Mouse (Mus musculus) limb, embryonic 10.5 days (tissue): ENCODE data around the gene Rnls. TPM values are rescaled to one million over a fixed set of nuclear protein-coding genes. Genes with fewer than 3 reads are reported as not detected.
"Not testable (repeated sequence)": the region's sequence is repeated elsewhere in the genome, so short reads cannot be mapped to it uniquely, and the experiment has no call there.

Experiments used
- DNase-seq: peaks from one replicate; pipeline ENCODE4 v3.0.0-alpha.2; 2017; ENCODE audit warnings: low spot score
- H3K27ac ChIP-seq: fragments of 300-500 bp; sonication (generic); 2 replicates; pipeline ENCODE4 v1.5.1; 2016; ENCODE audit warnings: mild to moderate bottlenecking
- H3K27me3 ChIP-seq: fragments of 300-500 bp; sonication (generic); 2 replicates; pipeline ENCODE4 v1.6.1; 2016; ENCODE audit warnings: low read depth, mild to moderate bottlenecking; ENCODE audit not compliant: poor library complexity, severe bottlenecking
- H3K36me3 ChIP-seq: fragments of 300-500 bp; sonication (generic); 2 replicates; pipeline ENCODE4 v1.6.1; 2016; ENCODE audit warnings: mild to moderate bottlenecking, moderate library complexity
- H3K4me1 ChIP-seq: fragments of 300-500 bp; sonication (generic); 2 replicates; pipeline ENCODE4 v1.6.1; 2016
- H3K4me3 ChIP-seq: fragments of 300-500 bp; sonication (generic); 2 replicates; pipeline ENCODE4 v1.5.1; 2016; ENCODE audit warnings: mild to moderate bottlenecking, moderate library complexity
- H3K9me3 ChIP-seq: fragments of 300-500 bp; sonication (generic); replicated peaks from 2 replicates; pipeline ENCODE4 v1.6.1; 2016; ENCODE audit warnings: mild to moderate bottlenecking
- WGBS: fragments of 180-500 bp; shearing (Covaris S2); methylation state at CpG from one replicate; pipeline ENCODE4 v1.1.7; 2016; 5-methylcytosine and 5-hydroxymethylcytosine counted together
- polyA plus RNA-seq: library from polyadenylated mRNA; unstranded; fragments of >200 nt; fragmentation: Nextera tagmentation; extraction: Ambion mirVana; gene quantifications from 2 replicates; pipeline ENCODE4 v1.2.1, GENCODE M21; 2016

Gene Rnls
- polyA plus RNA-seq, result 4.0 and 4.9 TPM in 2 replicates

DNA sequence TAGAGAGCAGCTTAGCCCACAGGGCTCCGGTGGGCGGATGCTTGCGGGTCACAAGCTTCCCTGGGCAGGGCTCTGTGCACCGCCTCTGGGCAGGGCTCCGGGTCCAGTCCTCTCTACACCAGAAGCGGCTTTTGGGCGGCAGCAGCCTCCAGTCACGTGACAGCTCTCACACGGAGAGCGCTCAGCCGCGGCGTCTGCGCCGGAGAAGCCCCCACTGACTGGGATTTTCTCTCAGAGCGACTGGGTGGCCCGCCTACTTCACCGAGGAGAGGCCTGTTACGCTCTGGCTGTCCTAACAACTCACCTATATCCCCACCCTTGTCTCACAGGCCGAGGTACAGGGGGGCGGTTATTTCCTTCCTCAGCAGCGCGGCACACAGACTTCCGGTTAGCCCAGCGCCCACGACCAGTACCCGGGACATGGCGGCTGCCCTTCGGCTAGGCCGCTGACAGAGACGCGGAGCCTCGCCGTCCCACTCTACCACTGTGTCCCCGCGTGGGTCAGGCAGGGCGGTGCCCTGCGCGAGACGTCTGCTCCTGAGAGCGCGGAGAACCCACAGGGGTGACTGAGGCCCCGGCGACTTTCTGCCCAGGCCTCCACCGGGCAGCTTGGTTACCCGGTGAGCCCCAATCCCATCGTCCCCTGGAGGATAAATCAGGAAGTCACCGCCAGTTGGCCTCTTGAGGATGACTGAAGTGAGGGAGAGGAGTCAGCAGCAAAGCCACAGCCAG lies at the start of gene Rnls:
TSS of gene Rnls (minus strand) at position 645 of the 732 bp plus-strand sequence.
- no peaks in the 10 kb centered on the region for H3K36me3 ChIP-seq
- H3K27me3 ChIP-seq, result no peaks in the 10 kb centered on the region
- H3K4me3 ChIP-seq, result peak within 1 kb of the TSS; percentile 59
- DNase-seq, result peak; percentile 88
- peak within 1 kb of the TSS; percentile 92 for H3K27ac ChIP-seq
- H3K9me3 ChIP-seq, result no peaks in the 10 kb centered on the region
- WGBS, result 2% methylated on average over 48 of the region's 48 CpGs
- H3K4me1 ChIP-seq, result peaks cover 7% of the 10 kb centered on the region; the same call in 1 of the 2 replicates

DNA sequence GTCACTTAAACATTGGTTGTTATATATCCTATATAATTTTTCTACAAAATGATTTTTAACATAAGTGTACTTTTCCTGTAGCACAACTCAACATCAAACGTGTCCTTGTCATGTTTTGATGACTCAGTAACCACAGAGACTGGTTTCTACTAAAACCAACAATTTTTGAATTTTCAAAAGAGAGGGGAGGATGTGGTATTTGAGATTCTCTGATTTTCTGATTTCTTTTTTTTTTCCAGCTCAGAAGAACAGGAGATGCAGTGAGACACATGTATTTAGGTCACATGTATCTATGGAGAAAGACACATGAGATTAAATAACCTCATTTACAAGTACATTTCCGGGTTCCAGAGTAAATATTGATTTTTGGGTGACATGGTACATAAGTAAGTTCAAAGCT lies 37.4 kb upstream of the Rnls start:
- DNase-seq, result no peak
- Histone ChIP-seq H3K4me1 (no peaks in the 10 kb centered on the region), H3K36me3 (no peaks in the 10 kb centered on the region), H3K4me3 (no peak overlapping the region), H3K27ac (no peak overlapping the region), H3K27me3 (no peaks in the 10 kb centered on the region), H3K9me3 (no peaks in the 10 kb centered on the region)
- 70% methylated on average over 2 of the region's 2 CpGs for WGBS

DNA sequence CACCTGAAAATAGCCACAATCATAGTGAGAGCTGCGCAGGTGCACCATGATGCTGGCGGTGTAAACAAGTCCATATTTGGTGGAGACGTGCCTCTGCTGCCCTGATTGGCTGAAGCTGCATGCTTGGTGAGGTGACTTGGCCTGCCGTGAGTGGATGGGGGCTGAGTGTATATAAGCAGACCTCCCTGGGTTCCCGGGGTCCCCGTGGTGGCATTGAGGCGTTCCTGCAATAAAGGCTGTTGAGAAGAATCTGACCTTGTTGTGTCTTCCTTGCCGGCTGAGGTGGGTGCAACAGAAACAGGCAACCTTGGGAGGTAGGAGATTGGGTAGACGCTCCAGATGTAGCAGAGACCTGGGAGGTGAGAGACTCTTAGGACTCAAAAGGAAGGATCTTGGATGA lies 27.3 kb upstream of the Rnls start:
- WGBS, result 87% methylated on average over 9 of the region's 9 CpGs
- not testable (repeated sequence) for DNase-seq, H3K4me3 ChIP-seq, H3K4me1 ChIP-seq, H3K36me3 ChIP-seq, H3K27ac ChIP-seq, H3K9me3 ChIP-seq, H3K27me3 ChIP-seq

DNA sequence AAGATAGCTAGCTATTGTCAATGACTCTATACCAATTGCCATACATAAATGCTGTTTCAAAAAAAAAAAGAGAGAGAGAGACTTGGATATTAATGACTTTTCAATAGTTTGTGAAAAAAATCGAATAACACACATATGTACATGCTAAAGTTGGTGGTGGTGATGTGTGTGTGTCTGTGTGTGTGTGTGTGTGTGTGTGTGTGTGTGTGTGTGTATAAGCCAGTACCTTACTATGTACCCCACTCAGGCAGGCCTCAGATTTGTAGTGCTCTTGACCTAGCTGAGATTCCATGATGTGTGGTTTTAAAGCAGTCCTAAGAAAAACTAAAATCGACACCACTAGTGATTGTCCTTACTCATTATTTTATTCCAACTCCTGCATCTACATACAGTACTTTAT lies 11.3 kb downstream of the Rnls start:
- no peaks in the 10 kb centered on the region for H3K4me1 ChIP-seq
- H3K36me3 ChIP-seq, result no peaks in the 10 kb centered on the region
- H3K9me3 ChIP-seq, result no peaks in the 10 kb centered on the region
- no peak overlapping the region for H3K27ac ChIP-seq
- 79% methylated on average over 2 of the region's 2 CpGs for WGBS
- DNase-seq, result no peak
- H3K27me3 ChIP-seq, result no peaks in the 10 kb centered on the region
- H3K4me3 ChIP-seq, result no peak overlapping the region

DNA sequence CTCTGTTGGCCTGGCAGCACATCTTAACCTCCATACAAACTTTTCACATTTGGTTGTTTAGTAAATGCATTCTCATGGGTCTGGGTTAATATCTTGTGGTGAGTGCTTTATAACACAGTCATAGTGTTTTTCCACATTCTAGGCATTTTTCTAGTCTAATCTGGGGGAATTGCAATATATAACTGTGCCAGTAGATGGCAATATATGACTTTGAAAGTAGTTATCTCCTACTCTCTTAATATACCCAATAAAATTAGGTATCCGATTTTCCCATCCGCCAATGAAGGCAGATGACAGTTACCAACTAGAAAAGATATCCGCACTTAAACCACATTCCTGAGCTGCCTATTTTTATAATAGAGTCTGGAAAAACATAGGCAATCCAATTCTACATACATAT lies 11.7 kb downstream of the Rnls start:
- 29% methylated on average over 3 of the region's 3 CpGs for WGBS
- DNase-seq, result no peak

DNA sequence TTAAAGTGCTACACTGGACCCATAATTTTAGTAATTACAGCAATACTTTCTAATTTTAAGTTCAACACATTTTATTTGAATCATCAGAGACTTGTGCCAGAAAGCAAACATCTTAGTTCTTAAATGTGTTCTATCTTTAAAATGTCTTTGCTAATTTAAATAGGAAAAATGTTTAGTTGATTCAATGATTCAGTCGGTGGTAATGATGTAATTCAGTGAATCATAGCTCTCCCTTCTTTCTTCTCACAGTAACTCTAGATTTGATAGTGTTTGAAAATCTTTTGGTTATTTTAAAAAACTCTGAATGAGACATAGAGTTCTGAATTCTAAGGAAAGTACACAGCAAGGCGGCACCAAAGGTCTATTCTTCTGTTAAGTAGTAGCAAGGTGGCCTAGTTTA lies 23.3 kb downstream of the Rnls start:
- H3K27ac ChIP-seq, result no peak overlapping the region

More for the DNA sequence above, 11.7 kb downstream of the Rnls start:
- Histone ChIP-seq H3K4me3 (no peak overlapping the region), H3K27ac (no peak overlapping the region), H3K36me3 (no peaks in the 10 kb centered on the region), H3K27me3 (no peaks in the 10 kb centered on the region), H3K9me3 (no peaks in the 10 kb centered on the region), H3K4me1 (no peaks in the 10 kb centered on the region)

DNA sequence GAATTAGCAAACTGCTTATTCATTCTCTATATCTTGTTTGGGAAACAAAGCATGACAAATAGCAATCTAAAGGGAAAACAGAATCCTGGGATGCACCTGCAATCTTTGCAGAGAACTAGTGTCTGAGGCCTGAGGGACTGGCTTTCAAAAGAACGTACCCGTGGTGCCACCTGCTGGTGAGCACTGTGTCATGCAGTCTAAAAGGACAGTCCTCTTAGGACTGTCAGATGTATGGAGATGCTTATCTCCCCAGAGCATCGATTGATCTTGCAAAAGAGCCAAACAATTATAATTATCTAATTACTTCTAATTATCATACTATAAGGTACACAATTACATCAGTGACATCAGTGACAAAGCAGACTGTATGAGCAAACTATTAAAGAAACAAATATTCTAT lies 25.4 kb downstream of the Rnls start:
- Histone ChIP-seq H3K4me3 (no peak overlapping the region), H3K36me3 (no peaks in the 10 kb centered on the region), H3K4me1 (no peaks in the 10 kb centered on the region), H3K27ac (no peak overlapping the region), H3K27me3 (no peaks in the 10 kb centered on the region), H3K9me3 (no peaks in the 10 kb centered on the region)
- WGBS, result 18% methylated on average over 3 of the region's 3 CpGs
- peak; percentile 74 for DNase-seq

More for the DNA sequence above, 23.3 kb downstream of the Rnls start:
- no peaks in the 10 kb centered on the region for H3K9me3 ChIP-seq
- H3K36me3 ChIP-seq, result no peaks in the 10 kb centered on the region
- 77% methylated on average over 2 of the region's 2 CpGs for WGBS
- no peak for DNase-seq
- H3K27me3 ChIP-seq, result no peaks in the 10 kb centered on the region
- no peaks in the 10 kb centered on the region for H3K4me1 ChIP-seq
- H3K4me3 ChIP-seq, result no peak overlapping the region

DNA sequence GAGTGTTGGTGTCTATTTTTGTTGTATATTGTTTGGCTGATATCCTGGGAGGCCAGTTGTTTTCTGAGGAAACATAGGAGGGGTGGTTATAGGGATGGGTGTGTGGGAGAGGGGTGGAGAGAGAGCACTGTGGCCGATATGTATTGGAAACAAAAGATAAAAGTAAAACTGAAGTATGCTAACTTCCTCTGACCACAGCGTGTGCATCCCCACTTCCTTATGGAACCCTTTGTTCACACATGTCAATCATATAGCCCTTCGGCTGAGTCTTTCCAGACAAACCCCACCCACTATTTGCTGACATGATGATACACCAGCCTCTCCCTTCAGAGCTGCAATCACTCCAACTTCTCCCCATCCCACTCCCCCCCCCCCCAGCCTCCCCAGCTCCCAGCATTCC lies 35.1 kb downstream of the Rnls start:
- H3K9me3 ChIP-seq, result no peaks in the 10 kb centered on the region
- H3K27me3 ChIP-seq, result no peaks in the 10 kb centered on the region
- H3K27ac ChIP-seq, result no peak overlapping the region
- H3K4me3 ChIP-seq, result no peak overlapping the region
- no peak for DNase-seq
- H3K4me1 ChIP-seq, result no peaks in the 10 kb centered on the region
- no peaks in the 10 kb centered on the region for H3K36me3 ChIP-seq
- 86% methylated on average over 3 of the region's 3 CpGs for WGBS

DNA sequence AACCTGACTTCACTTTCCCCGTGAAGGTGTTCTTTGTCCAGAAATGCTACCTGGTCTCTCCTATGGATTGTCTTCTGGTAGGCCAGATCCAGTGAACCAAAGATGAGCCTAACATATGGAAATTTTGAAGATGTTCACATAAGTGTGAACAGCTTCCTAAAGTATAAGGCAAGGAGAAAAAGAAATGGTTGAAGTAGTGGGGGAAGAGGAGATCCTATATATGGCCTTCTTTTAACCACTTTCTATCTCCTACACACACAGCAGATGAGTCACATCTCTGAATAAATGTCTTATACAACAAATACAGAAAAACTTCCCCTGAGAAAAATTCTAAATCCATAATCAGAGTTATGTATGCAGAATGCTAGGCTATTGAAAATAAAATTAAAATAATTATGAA lies 52.0 kb downstream of the Rnls start:
- no peak overlapping the region for H3K4me3 ChIP-seq
- H3K36me3 ChIP-seq, result no peaks in the 10 kb centered on the region

DNA sequence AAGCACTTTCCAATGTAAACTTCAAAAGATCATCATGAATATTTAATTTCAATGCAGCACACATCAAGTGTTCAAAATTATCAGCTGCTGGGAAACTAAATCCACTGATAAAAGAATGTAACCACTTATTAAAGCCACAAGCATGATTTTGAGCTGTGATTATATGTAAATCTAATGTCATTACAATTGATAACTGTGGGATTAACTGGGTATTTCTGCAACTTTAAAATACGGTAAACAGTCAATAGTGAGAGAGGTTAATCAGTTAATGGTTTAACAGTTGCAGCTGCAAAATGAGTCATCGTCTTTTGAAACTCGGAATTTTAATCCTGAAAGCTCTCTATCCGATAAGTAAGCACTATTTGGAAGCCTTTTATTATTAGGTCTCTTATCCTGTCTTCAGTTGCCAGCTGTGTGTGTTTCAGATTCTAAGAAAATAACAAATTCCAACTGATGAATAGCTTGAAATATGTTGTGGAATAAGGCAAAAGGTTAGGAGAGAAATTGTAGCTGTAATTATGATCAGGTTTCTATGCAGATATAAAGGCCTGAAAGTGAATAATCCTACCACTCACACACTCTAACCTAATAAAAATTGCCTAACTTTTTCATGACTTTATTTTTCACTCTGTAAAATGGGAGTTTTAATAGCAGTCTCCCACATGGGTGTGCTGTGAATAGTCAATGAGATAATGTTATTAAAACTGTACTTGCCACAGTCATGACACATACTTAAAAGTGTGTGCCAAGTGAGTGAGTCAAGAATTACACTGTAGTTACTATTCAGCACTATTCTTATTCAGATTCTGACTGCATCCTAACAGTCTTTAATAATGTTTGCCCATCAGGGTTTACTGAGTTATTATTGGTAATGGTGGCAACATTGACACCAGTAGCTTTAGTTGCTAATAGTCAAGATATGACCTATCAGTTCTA lies 65.1 kb downstream of the Rnls start:
- Histone ChIP-seq H3K27me3 (no peaks in the 10 kb centered on the region), H3K4me3 (no peak overlapping the region), H3K4me1 (no peaks in the 10 kb centered on the region), H3K27ac (no peak overlapping the region), H3K36me3 (no peaks in the 10 kb centered on the region), H3K9me3 (no peaks in the 10 kb centered on the region)
- 85% methylated on average over 4 of the region's 4 CpGs for WGBS
- DNase-seq, result no peak

More for the DNA sequence above, 52.0 kb downstream of the Rnls start:
- no peak for DNase-seq
- Histone ChIP-seq H3K27ac (no peak overlapping the region), H3K9me3 (no peaks in the 10 kb centered on the region), H3K27me3 (no peaks in the 10 kb centered on the region), H3K4me1 (no peaks in the 10 kb centered on the region)
- 96% methylated on average over 1 of the region's 1 CpGs for WGBS

DNA sequence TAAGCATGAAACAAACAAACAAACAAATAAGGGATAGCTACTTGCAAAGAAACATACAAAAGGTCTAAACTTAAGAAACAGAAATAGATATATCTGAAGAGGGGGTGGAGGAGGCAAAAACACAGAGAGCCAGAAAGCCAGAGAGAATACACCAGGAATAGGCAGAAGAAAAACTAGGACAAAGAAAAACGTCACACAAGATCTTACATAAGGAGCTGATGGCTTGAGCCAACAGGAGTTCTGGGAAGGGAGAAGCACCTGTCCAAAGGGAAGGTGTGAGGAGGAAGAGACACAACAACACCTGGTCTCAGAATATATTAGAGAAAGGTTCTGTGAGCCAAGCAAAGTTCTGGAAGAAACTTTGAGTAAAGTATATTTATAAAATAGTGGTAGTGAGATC lies 73.3 kb downstream of the Rnls start:
- no peaks in the 10 kb centered on the region for H3K27me3 ChIP-seq
- no peaks in the 10 kb centered on the region for H3K36me3 ChIP-seq
- DNase-seq, result no peak
- no peak overlapping the region for H3K27ac ChIP-seq
- no peaks in the 10 kb centered on the region for H3K9me3 ChIP-seq
- WGBS, result 56% methylated on average over 1 of the region's 1 CpGs
- H3K4me1 ChIP-seq, result no peaks in the 10 kb centered on the region
- H3K4me3 ChIP-seq, result no peak overlapping the region

DNA sequence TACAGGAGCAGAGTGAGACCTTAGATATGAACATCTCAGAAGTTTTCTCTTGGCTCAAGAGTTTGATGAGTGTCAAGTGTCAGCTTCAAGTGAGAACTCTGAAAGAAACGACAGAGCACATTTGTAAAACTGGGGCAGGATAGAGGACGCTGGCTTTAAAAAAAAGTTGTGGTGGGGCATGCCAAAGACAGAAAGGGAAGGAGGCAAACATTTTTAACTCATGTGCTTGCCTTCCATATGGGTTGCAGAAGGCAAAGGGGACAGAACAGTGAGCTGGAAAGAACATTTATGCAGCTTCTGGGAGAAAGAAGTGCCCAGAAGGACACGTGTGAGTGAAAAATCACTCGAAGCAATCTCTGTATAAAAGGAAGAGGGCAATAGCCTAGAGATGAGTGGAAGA lies 75.0 kb downstream of the Rnls start:
- Histone ChIP-seq H3K4me3 (no peak overlapping the region), H3K36me3 (no peaks in the 10 kb centered on the region), H3K9me3 (no peaks in the 10 kb centered on the region), H3K27me3 (no peaks in the 10 kb centered on the region), H3K27ac (no peak overlapping the region), H3K4me1 (no peaks in the 10 kb centered on the region)
- no peak for DNase-seq
- 69% methylated on average over 4 of the region's 4 CpGs for WGBS

DNA sequence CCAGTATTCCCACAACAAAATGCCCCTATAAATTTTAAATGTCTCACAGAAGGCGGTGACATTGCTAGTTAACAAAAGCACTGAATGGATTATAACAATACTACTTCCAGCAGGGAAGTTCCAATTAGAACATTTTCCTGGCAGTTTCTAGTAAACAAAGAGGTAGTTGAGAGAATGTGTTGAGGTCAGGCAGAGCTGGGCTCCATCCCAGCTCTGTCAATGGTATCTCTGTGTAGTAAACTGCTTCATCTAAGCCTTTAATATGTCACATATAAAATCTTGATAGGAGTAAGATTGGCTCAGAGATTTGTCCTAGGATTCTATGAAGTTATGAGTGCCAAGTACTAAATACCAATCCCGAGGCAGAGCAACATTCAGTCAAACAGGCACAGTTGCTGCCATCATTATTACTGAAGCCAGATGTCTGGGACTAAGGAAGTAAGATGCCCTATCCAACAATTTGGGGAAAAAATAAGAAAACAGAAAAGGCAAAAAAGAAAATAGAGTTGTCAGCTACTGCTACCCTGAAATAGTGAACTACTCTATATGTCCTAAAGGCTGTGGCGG lies 92.3 kb downstream of the Rnls start:
- no peak overlapping the region for H3K4me3 ChIP-seq
- no peaks in the 10 kb centered on the region for H3K36me3 ChIP-seq
- peaks cover 5% of the 10 kb centered on the region; the same call in 1 of the 2 replicates for H3K4me1 ChIP-seq
- DNase-seq, result no peak
- 70% methylated on average over 3 of the region's 3 CpGs for WGBS
- H3K9me3 ChIP-seq, result no peaks in the 10 kb centered on the region
- no peak overlapping the region for H3K27ac ChIP-seq
- H3K27me3 ChIP-seq, result no peaks in the 10 kb centered on the region
